Mouse (Mus musculus) hindbrain, embryonic 13.5 days (tissue): Measurements from ENCODE around the gene B4galt1. TPM values are rescaled to one million over a fixed set of nuclear protein-coding genes. Genes with fewer than 3 reads are reported as not detected.

Experiments
- ATAC-seq: fragments of 200-750 bp; cut with Nextera tagmentation; 2 replicates; pipeline ENCODE4 v1.8.0; 2017; ENCODE audit warnings: moderate TSS enrichment; ENCODE audit not compliant: low FRiP score
- H3K27ac ChIP-seq: fragments of 300-500 bp; sonication (generic); 2 replicates; pipeline ENCODE4 v1.5.1; 2015; ENCODE audit warnings: inconsistent platforms, mild to moderate bottlenecking, moderate library complexity
- H3K27me3 ChIP-seq: fragments of 300-500 bp; sonication (generic); 2 replicates; pipeline ENCODE4 v1.6.1; 2015; ENCODE audit warnings: mild to moderate bottlenecking, inconsistent platforms
- H3K36me3 ChIP-seq: fragments of 300-500 bp; sonication (generic); 2 replicates; pipeline ENCODE4 v1.6.1; 2015; ENCODE audit warnings: mild to moderate bottlenecking, inconsistent platforms
- H3K4me1 ChIP-seq: fragments of 300-500 bp; sonication (generic); replicated peaks from 2 replicates; pipeline ENCODE4 v1.6.1; 2015; ENCODE audit warnings: inconsistent platforms
- H3K4me2 ChIP-seq: fragments of 300-500 bp; sonication (generic); 2 replicates; pipeline ENCODE4 v1.6.1; 2015; ENCODE audit warnings: inconsistent platforms, mild to moderate bottlenecking, moderate library complexity
- H3K4me3 ChIP-seq: fragments of 300-500 bp; sonication (generic); 2 replicates; pipeline ENCODE4 v1.5.1; 2015; ENCODE audit warnings: mild to moderate bottlenecking, inconsistent platforms
- H3K9ac ChIP-seq: fragments of 300-500 bp; sonication (generic); 2 replicates; pipeline ENCODE4 v1.6.1; 2015; ENCODE audit warnings: mild to moderate bottlenecking, inconsistent platforms
- H3K9me3 ChIP-seq: fragments of 300-500 bp; sonication (generic); 2 replicates; pipeline ENCODE4 v1.6.1; 2016; ENCODE audit warnings: inconsistent platforms
- WGBS: fragments of 180-500 bp; shearing (Covaris S2); methylation state at CpG from one replicate; pipeline ENCODE4 v1.1.7; 2015; 5-methylcytosine and 5-hydroxymethylcytosine counted together
- polyA plus RNA-seq: library from polyadenylated mRNA; unstranded; fragments of >200 nt; fragmentation: Nextera tagmentation; extraction: Ambion mirVana; gene quantifications from 2 replicates; pipeline ENCODE4 v1.2.1, GENCODE M21; 2015

The B4galt1 gene
- polyA plus RNA-seq, 1 experiment from 2014 or later: 9.6 TPM

DNA sequence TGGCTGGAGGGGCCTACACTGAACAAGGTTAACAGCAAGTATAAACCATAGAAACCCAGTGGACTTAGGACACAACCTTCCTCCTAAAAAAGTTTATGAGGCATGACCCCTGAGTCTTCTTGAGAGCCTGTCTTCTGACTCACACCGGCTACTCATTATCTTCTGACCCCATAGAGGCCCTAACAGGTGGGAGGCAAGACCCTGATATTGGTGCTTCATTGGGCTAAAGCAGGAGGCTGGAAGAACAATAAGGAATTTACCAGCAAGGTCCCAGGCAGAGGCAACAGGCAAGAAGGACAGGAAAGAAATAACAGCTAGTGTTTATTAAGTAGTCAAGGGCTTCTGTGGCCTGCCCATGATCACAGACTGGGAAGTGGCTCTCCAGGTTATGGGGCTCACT is 32.9 kb downstream of the B4galt1 start:
- no peak for ATAC-seq
- 96% methylated on average over 1 of the region's 1 CpGs for WGBS
- Histone ChIP-seq H3K9ac (no peak overlapping the region), H3K36me3 (peaks cover 4% of the 10 kb centered on the region; the same call in 1 of the 2 replicates), H3K4me1 (no peaks in the 10 kb centered on the region), H3K4me3 (no peak overlapping the region), H3K9me3 (no peaks in the 10 kb centered on the region), H3K4me2 (no peak overlapping the region), H3K27me3 (no peaks in the 10 kb centered on the region), H3K27ac (no peak overlapping the region)

DNA sequence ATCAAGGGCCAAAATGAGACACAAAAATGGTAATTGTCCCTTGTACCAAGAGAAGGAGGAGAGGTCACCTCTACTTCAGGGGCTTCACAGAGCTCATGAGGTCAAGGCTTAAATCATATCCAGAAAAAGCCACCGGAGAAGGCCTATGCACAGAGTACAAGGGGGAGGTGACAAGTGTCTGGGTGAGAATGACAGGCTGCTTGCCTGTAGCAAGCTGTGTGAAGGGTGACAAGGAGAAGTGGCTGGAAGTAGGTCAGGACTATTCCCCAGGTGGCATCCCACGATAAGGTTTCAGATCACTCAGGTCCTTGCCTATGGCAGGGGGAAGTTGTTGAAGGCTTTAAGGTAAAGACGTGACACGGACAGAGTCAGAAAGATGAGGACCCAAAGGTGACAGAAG is 33.8 kb downstream of the B4galt1 start:
- H3K9me3 ChIP-seq: no peaks in the 10 kb centered on the region
- no peak overlapping the region for H3K9ac ChIP-seq
- H3K27me3 ChIP-seq: no peaks in the 10 kb centered on the region
- no peak overlapping the region for H3K4me2 ChIP-seq
- no peak overlapping the region for H3K4me3 ChIP-seq
- ATAC-seq: no peak
- peaks cover 4% of the 10 kb centered on the region; the same call in 1 of the 2 replicates for H3K36me3 ChIP-seq
- H3K27ac ChIP-seq: no peak overlapping the region
- WGBS: 96% methylated on average over 4 of the region's 4 CpGs
- H3K4me1 ChIP-seq: no peaks in the 10 kb centered on the region

DNA sequence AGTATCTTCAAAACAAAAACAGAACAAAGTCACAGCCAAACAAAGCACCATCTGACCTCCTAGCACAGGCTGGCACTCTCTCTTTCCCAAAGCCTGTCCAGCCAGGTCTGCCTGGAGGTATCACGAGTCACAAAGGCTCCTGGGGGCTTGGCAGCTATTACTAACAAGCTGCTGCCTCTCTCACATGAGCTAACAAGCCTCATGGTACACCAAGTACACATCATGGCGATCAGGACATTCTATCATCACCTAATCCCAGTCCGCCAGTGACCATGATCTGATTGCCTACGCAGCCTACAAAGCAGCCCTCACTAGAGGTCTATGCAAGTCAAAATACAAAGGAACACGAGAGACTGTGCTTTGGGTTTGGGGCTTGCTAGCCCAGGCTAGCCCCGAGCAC is 34.7 kb downstream of the B4galt1 start:
- 95% methylated on average over 6 of the region's 6 CpGs for WGBS
- Histone ChIP-seq H3K9ac (no peak overlapping the region), H3K27me3 (no peaks in the 10 kb centered on the region), H3K4me3 (no peak overlapping the region), H3K4me2 (no peak overlapping the region), H3K27ac (no peak overlapping the region), H3K4me1 (no peaks in the 10 kb centered on the region), H3K36me3 (peaks cover 4% of the 10 kb centered on the region; the same call in 1 of the 2 replicates), H3K9me3 (no peaks in the 10 kb centered on the region)
- ATAC-seq: no peak

DNA sequence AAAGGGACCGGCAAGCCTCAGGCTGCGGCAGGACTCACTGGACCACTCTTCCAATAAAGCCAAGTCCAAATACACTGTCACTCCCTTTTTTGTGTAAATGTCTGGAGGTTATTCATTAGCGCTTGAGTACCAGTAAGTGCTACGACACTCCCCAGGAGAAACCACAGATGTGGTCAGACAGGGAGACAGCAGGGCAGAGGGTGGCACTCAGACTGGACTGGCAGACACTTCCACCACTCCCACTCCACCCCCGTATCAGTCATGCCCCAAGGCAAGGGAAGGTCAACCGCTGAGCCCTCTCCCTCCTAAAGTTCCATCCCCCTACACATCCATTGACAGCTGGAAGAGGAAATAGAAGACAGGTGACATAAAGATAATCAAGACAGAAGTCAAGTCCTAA is 35.4 kb downstream of the B4galt1 start:
- no peaks in the 10 kb centered on the region for H3K27me3 ChIP-seq
- no peak overlapping the region for H3K27ac ChIP-seq
- 87% methylated on average over 6 of the region's 6 CpGs for WGBS
- H3K36me3 ChIP-seq: peaks cover 7% of the 10 kb centered on the region; the same call in 1 of the 2 replicates
- H3K4me3 ChIP-seq: no peak overlapping the region
- no peaks in the 10 kb centered on the region for H3K4me1 ChIP-seq
- no peak for ATAC-seq
- no peak overlapping the region for H3K9ac ChIP-seq
- H3K9me3 ChIP-seq: no peaks in the 10 kb centered on the region
- no peak overlapping the region for H3K4me2 ChIP-seq

DNA sequence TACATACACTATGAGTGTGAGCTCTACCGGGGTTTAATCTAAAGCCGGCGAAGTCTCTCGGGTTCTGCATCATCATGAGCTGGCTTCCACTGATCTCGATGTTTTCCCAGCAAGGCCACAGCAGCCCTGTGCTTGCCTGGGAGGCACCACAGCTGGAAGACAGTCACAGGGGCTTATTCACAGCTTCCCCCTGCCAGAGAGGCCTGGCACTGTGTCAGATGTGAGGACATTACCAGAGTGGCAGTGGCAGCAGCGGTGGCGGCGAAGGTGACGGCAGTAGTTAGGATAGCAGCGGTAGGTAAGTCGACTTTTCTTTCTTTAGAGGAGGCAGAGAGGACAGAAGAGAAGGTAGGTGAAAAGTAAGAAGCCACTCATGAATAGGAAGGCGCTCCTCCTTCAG is 35.9 kb downstream of the B4galt1 start:
- no peaks in the 10 kb centered on the region for H3K27me3 ChIP-seq
- H3K4me3 ChIP-seq: no peak overlapping the region
- ATAC-seq: no peak
- H3K4me1 ChIP-seq: no peaks in the 10 kb centered on the region
- H3K36me3 ChIP-seq: peaks cover 4% of the 10 kb centered on the region; the same call in 1 of the 2 replicates
- H3K9ac ChIP-seq: no peak overlapping the region
- 94% methylated on average over 12 of the region's 12 CpGs for WGBS
- no peak overlapping the region for H3K4me2 ChIP-seq
- no peak overlapping the region for H3K27ac ChIP-seq
- no peaks in the 10 kb centered on the region for H3K9me3 ChIP-seq

DNA sequence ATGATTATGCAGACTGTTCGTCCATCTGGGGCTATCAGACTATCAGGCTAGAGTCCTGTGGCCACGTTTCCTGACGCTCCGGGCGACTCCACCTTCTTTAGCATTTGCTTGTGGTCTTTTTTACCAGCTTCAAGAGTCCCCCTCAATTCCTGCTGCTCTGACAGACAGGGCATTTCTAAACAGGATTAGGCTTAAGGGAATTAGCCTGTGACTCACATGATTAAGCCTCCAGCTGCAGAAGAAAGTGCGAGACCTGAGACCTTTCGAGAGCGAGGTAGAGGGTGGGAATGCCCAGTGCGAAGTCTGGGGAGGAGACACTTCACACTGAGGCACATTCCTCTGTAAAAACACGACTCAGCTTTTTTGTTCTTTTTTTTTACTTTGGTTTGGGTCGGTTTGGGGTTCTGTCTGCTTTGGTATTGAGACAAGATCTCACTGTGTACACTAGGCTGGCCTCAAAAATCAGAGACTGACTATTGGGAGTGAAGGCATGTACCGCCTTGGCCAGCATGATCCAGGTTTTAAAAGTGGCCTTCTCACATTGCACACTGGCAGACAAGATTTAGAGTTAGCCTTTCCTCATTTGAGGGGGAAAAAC is 37.9 kb downstream of the B4galt1 start:
- ATAC-seq: no peak
- H3K9me3 ChIP-seq: no peaks in the 10 kb centered on the region
- no peaks in the 10 kb centered on the region for H3K27me3 ChIP-seq
- no peak overlapping the region for H3K4me2 ChIP-seq
- no peaks in the 10 kb centered on the region for H3K4me1 ChIP-seq
- H3K9ac ChIP-seq: no peak overlapping the region
- peaks cover 15% of the 10 kb centered on the region for H3K36me3 ChIP-seq
- no peak overlapping the region for H3K4me3 ChIP-seq
- 43% methylated on average over 12 of the region's 12 CpGs for WGBS
- no peak overlapping the region for H3K27ac ChIP-seq

DNA sequence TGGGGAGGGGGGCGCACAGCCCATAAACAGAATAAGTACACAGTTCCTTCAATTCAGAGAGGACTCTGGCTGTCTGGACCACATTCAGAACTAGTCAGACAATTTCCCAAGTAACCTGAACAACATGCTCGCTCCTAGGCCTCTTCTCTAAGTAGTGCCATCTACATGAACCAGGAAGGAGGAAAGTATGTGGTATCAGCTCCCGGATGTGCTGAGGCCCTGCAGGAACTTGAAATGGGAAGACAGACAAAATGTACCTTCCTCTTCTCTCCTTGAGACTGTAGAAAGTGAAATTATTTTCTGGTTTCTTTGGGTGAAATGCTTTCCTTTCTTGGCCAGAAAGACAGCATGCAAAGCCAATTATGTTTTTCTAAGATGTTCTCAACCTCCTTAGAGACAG is 38.7 kb downstream of the B4galt1 start:
- Histone ChIP-seq H3K27me3 (no peaks in the 10 kb centered on the region), H3K4me3 (no peak overlapping the region), H3K9ac (no peak overlapping the region), H3K4me1 (no peaks in the 10 kb centered on the region), H3K36me3 (peaks cover 15% of the 10 kb centered on the region), H3K27ac (no peak overlapping the region), H3K9me3 (no peaks in the 10 kb centered on the region), H3K4me2 (no peak overlapping the region)
- 88% methylated on average over 3 of the region's 3 CpGs for WGBS
- no peak for ATAC-seq

DNA sequence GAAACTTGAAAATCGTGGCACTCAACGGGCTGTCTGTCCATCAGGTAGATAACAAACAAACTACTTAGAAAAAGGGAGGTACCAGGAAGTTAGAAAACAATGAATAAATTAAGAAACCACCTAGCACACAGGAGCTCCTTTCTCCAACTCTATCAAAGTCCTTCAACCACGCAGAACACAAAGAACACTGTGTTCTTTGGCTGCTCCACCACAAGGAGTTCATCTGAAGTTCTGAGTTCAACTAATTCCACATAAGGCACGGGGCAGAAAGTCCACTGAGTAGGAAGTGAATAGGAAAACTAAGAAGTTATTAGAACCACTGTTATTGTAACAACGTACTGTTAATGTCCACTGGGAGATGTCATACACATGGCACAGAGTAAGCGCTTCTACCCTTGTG is 39.4 kb downstream of the B4galt1 start:
- Histone ChIP-seq H3K36me3 (peaks cover 15% of the 10 kb centered on the region), H3K4me1 (no peaks in the 10 kb centered on the region), H3K4me2 (no peak overlapping the region), H3K4me3 (no peak overlapping the region), H3K27me3 (no peaks in the 10 kb centered on the region), H3K9me3 (no peaks in the 10 kb centered on the region), H3K9ac (no peak overlapping the region), H3K27ac (no peak overlapping the region)
- ATAC-seq: no peak
- WGBS: 92% methylated on average over 6 of the region's 6 CpGs

DNA sequence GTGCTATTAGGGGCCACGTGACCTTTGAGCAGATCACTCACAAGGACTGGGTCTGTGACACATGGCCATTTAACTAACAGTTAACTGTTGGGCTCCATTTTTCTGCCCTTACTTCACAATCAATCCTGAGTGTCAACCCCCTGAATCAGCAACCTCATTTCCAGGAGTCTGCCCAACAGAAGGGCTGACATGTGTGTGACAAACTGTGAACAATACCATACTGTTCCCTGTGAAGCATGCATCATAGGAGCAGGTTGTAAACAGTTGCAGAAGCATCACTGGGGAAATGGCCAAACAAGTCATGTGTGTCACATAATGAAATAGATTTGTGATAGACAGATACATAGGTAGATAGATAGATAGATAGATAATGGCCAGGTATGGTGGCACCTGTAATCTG is 40.9 kb downstream of the B4galt1 start:
- no peak overlapping the region for H3K9ac ChIP-seq
- no peaks in the 10 kb centered on the region for H3K9me3 ChIP-seq
- no peak for ATAC-seq
- WGBS: 93% methylated on average over 1 of the region's 1 CpGs
- H3K27ac ChIP-seq: no peak overlapping the region
- H3K4me3 ChIP-seq: no peak overlapping the region
- no peak overlapping the region for H3K4me2 ChIP-seq
- peaks cover 21% of the 10 kb centered on the region for H3K36me3 ChIP-seq
- no peaks in the 10 kb centered on the region for H3K27me3 ChIP-seq
- no peaks in the 10 kb centered on the region for H3K4me1 ChIP-seq

DNA sequence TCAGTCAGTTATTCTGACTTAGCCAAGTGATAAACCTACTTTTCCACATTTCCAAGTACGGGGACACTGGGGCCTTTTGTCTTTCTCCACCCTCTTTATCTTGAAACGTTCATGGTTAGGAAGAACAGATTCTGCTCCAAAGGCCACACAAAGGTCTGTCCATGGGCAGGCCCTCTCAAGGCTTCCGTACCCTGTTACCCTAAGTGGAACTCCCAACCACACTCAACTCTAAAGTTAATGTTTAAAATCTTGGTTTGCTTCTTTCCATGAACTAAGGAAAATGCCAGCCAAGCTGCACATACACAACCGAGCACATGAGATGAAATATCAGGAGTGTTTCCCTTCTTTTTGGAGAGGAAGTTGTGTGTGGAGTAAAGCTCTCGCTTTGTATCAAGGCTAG is 43.3 kb downstream of the B4galt1 start:
- Histone ChIP-seq H3K36me3 (peaks cover 36% of the 10 kb centered on the region), H3K4me2 (no peak overlapping the region), H3K27me3 (no peaks in the 10 kb centered on the region), H3K9ac (no peak overlapping the region), H3K27ac (no peak overlapping the region), H3K4me3 (no peak overlapping the region), H3K4me1 (no peaks in the 10 kb centered on the region), H3K9me3 (no peaks in the 10 kb centered on the region)
- no peak for ATAC-seq
- 94% methylated on average over 5 of the region's 5 CpGs for WGBS

DNA sequence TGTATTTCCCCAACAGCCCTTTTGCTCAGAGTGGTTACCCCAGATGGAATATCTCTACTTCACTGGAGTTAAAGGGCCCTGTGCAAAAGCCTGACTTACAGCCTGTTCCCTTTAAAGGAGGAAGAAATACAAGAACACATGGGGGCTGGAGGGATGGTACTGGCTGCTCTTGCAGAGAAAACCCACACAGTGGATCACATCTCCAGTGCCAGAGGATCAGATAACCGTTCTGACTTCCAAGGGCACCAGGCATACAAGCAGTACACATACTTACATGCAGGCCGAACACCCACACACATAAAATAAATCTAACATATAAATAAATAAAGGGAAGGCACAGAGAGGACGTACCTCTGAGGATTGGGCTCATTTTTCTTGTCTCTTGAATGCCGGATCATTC is 46.4 kb downstream of the B4galt1 start:
- no peak overlapping the region for H3K4me2 ChIP-seq
- no peak for ATAC-seq
- H3K4me1 ChIP-seq: no peaks in the 10 kb centered on the region
- H3K9ac ChIP-seq: no peak overlapping the region
- H3K27ac ChIP-seq: no peak overlapping the region
- H3K27me3 ChIP-seq: no peaks in the 10 kb centered on the region
- no peak overlapping the region for H3K4me3 ChIP-seq
- H3K9me3 ChIP-seq: no peaks in the 10 kb centered on the region
- peaks cover 28% of the 10 kb centered on the region for H3K36me3 ChIP-seq
- 94% methylated on average over 4 of the region's 4 CpGs for WGBS

DNA sequence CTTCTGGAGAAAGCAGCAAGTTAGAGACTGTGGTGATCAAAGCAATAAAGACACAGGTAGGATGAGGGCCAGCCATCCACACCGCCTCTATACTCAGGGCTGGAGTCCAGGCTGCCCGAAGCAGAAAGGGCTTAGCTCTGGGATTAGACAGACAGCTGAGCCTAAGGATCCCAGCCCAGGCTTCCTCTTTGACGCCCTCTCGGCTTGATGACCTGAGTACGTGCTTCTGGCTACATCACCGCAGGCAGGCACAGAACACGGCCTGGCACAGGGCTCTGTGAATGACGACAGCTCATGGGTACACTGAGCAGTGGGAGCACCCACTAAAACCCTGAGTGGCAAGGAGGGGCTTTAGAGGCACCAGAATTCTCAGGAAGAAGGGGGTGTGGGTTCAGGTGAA is 48.4 kb downstream of the B4galt1 start:
- H3K4me1 ChIP-seq: no peaks in the 10 kb centered on the region
- WGBS: 91% methylated on average over 8 of the region's 8 CpGs
- no peak for ATAC-seq
- no peak overlapping the region for H3K4me3 ChIP-seq
- H3K4me2 ChIP-seq: no peak overlapping the region
- no peaks in the 10 kb centered on the region for H3K9me3 ChIP-seq
- no peak overlapping the region for H3K27ac ChIP-seq
- H3K9ac ChIP-seq: no peak overlapping the region
- peaks cover 21% of the 10 kb centered on the region for H3K36me3 ChIP-seq
- no peaks in the 10 kb centered on the region for H3K27me3 ChIP-seq

DNA sequence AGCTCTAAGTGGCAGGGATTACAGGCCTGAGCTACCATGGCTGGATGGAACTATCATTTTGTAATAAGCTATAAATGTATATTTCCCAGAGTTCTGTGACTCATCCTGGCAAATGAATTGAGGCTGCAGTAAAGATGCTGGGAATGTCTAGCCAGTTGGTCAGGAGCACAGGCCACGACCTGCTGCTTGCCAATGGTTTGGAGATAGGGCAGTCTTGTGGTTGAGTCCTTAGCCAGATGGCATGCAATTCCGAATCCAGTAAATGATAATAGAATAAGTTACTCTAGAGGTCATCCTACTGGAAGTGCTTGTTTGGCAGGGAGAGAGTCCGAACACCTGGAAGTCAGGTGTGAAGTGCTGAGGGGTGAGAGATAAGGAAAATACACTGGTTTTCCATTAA is 51.0 kb downstream of the B4galt1 start:
- H3K27ac ChIP-seq: no peak overlapping the region
- H3K9ac ChIP-seq: no peak overlapping the region
- no peaks in the 10 kb centered on the region for H3K4me1 ChIP-seq
- no peaks in the 10 kb centered on the region for H3K9me3 ChIP-seq
- H3K36me3 ChIP-seq: peaks cover 14% of the 10 kb centered on the region
- H3K27me3 ChIP-seq: no peaks in the 10 kb centered on the region
- no peak overlapping the region for H3K4me3 ChIP-seq
- no peak overlapping the region for H3K4me2 ChIP-seq
- WGBS: 96% methylated on average over 3 of the region's 3 CpGs
- no peak for ATAC-seq
